Mouse (Mus musculus) liver, embryonic 14.5 days (tissue): Measurements from ENCODE around the gene Slc12a3.

ENCODE experiments used
- CTCF ChIP-seq: IDR thresholded peaks from 2 replicates; pipeline ENCODE4 v1.5.1; 2016; ENCODE audit warnings: antibody characterized with exemption, low read depth, control low read depth
- EP300 ChIP-seq: IDR thresholded peaks from 2 replicates; pipeline ENCODE4 v1.6.1; 2016; ENCODE audit warnings: antibody characterized with exemption, low read depth

DNA sequence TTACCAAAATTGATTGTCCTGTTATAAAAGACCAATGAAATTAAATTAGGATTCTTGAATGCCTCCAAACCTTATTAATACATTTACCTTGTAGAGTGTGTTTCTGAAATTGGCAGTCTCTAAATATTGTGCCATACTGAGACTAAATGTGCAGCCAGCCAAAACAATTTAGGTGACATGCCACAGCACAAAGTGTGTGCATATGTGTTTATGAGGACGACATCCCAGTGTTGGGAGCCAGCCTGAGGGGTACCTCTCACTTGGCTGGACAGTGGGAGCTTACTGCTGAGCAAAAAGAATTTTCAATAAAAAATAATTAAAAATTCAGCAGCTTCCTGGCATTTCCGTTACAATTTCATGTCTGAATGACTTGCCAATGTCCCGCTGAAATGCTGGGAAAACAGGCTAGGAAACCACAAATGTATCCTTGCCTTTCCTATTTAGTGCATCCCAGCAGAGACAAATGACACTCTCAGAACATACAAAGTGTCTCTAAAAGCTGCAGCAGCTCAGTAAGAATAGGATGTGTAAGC is 46.5 kb upstream of the Slc12a3 start:
- TF ChIP-seq EP300 (no peak), CTCF (no peak)
